Mouse (Mus musculus) lung, postnatal 0 days (tissue): ENCODE measurements around the gene Zfp827.

ENCODE experiments used
- CTCF ChIP-seq: IDR thresholded peaks from 2 replicates; pipeline ENCODE4 v1.5.1; 2016; ENCODE audit warnings: antibody characterized with exemption, mild to moderate bottlenecking
- EP300 ChIP-seq: IDR thresholded peaks from 2 replicates; pipeline ENCODE4 v1.6.1; 2016; ENCODE audit warnings: antibody characterized with exemption, mild to moderate bottlenecking, control low read depth

- no peak for TF ChIP-seq CTCF
- TF ChIP-seq EP300 = no peak
Observed at GRCm38 (mm10) chr8:79208181-79208580, 179.9 kb downstream of the Zfp827 start.
